Mouse (Mus musculus) E14TG2a.4 (cell line): Measurements from ENCODE around the gene Map2k3.

Experiments
- CTCF ChIP-seq: conservative IDR thresholded peaks from 2 replicates; pipeline ENCODE4 v1.5.1; 2014; ENCODE audit warnings: low read length
- NANOG ChIP-seq: IDR thresholded peaks from 2 replicates; pipeline ENCODE4 v1.6.1; 2014; ENCODE audit warnings: borderline replicate concordance, low read length, mixed read lengths
- POU5F1 ChIP-seq: IDR thresholded peaks from 2 replicates; pipeline ENCODE4 v1.6.1; 2014; ENCODE audit warnings: low read length, borderline replicate concordance

DNA sequence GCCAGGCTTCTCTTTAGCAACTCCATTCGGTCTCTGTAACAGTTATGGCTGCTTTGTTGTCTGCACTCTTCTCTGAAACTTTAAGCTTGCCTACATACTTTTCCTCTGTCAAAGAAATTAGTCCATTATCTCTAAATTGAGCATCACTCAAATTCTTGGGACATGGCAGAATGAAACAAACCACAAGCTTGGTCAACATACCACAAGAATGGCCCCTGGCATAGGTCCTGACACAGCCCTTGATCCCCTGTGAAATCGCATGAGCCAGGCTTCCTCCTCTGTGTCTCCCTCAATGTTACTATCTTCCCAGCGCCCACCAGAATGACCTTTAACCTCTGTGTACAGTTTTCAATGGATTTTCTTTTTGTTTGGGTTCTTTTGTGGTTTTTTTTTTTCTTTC lies 49.4 kb upstream of the Map2k3 start:
- no peak for TF ChIP-seq CTCF
- TF ChIP-seq POU5F1: no peak
- no peak for TF ChIP-seq NANOG
